Mouse (Mus musculus): ENCODE data around the gene Gm8113.
"Not testable (repeated sequence)": the region's sequence is repeated elsewhere in the genome, so short reads cannot be mapped to it uniquely, and the experiment has no call there.

- not testable (repeated sequence) for TF ChIP-seq POLR2AphosphoS5 (IDR thresholded peaks at IDR 0.05; ENCODE audit: insufficient replicate concordance, low read depth, low read length); TAL1 (conservative IDR thresholded peaks at IDR 0.05; ENCODE audit: low read depth, low read length); GATA1 (IDR thresholded peaks at IDR 0.05; ENCODE audit: borderline replicate concordance, low read length); GATA2 (IDR thresholded peaks at IDR 0.05; ENCODE audit: borderline replicate concordance, low read depth, low read length)
- peak; percentile 7; the same call in 1 of the 2 replicates for TF ChIP-seq CTCF (IDR thresholded peaks at IDR 0.05; ENCODE audit: low read depth, low read length)
These were observed at the start of gene Gm8113 for GRCm38 (mm10) chr14:43924688-43925403.
